Mouse (Mus musculus) lung, embryonic 14.5 days (tissue): ENCODE measurements at regions not wholly inside any gene's neighbourhood (a gene's known extent, or its start where the extent isn't known, plus 50 kb on each side); places are given as distances from the start of the nearest gene placed in this dataset.
A peak's percentile ranks its signal among the peaks of the same experiment; 100 is the strongest.

Experiments used
- ATAC-seq: fragments of 200-750 bp; cut with Nextera tagmentation; 2 replicates; pipeline ENCODE4 v1.8.0; 2017; ENCODE audit warnings: mild to moderate bottlenecking, moderate TSS enrichment, moderate library complexity; ENCODE audit not compliant: insufficient read depth
- DNase-seq: peaks from one replicate; pipeline ENCODE4 v3.0.0-alpha.2; 2015
- H3K27ac ChIP-seq: fragments of 300-500 bp; sonication (generic); 2 replicates; pipeline ENCODE4 v1.5.1; 2014; ENCODE audit warnings: low read depth, mild to moderate bottlenecking, moderate library complexity
- H3K27me3 ChIP-seq: fragments of 300-500 bp; sonication (generic); 2 replicates; pipeline ENCODE4 v1.6.1; 2014; ENCODE audit warnings: low read length, control low read depth; ENCODE audit not compliant: insufficient read depth
- H3K36me3 ChIP-seq: fragments of 300-500 bp; sonication (generic); 2 replicates; pipeline ENCODE4 v1.6.1; 2014; ENCODE audit warnings: control low read depth; ENCODE audit not compliant: insufficient read depth
- H3K4me1 ChIP-seq: fragments of 300-500 bp; sonication (generic); 2 replicates; pipeline ENCODE4 v1.6.1; 2014; ENCODE audit warnings: antibody characterized with exemption, control low read depth; ENCODE audit not compliant: insufficient read depth
- H3K4me2 ChIP-seq: fragments of 300-500 bp; sonication (generic); 2 replicates; pipeline ENCODE4 v1.6.1; 2014; ENCODE audit warnings: mild to moderate bottlenecking
- H3K4me3 ChIP-seq: fragments of 300-500 bp; sonication (generic); 2 replicates; pipeline ENCODE4 v1.5.1; 2014; ENCODE audit warnings: low read depth, low read length
- H3K9ac ChIP-seq: fragments of 300-500 bp; sonication (generic); 2 replicates; pipeline ENCODE4 v1.6.1; 2014
- H3K9me3 ChIP-seq: fragments of 300-500 bp; sonication (generic); 2 replicates; pipeline ENCODE4 v1.6.1; 2016; ENCODE audit warnings: low read depth, low read length, control low read depth
- CTCF ChIP-seq: IDR thresholded peaks from 2 replicates; pipeline ENCODE4 v1.5.1; 2016; ENCODE audit warnings: antibody characterized with exemption, low read depth
- WGBS: fragments of 180-500 bp; shearing (Covaris S2); extraction: QIAGEN DNeasy Blood & Tissue Kit; methylation state at CpG from one replicate; pipeline ENCODE4 v1.1.7; 2014; 5-methylcytosine and 5-hydroxymethylcytosine counted together

GRCm38 (mm10) chr12:106479067-106479877, 469.2 kb downstream of the Vrk1 start:
- H3K4me3 ChIP-seq = peak overlapping the region; percentile 18; the same call in 1 of the 2 replicates
- DNase-seq (peak; percentile 16), ATAC-seq (no peak)
- H3K27me3 ChIP-seq = peaks cover 64% of the 10 kb centered on the region
- no peaks in the 10 kb centered on the region; the same call in 1 of the 2 replicates for H3K4me1 ChIP-seq
- H3K36me3 ChIP-seq = no peaks in the 10 kb centered on the region
- no peak overlapping the region for H3K9ac ChIP-seq
- 1% methylated on average over 24 of the region's 24 CpGs for WGBS
- no peaks in the 10 kb centered on the region for H3K9me3 ChIP-seq
- peak overlapping the region; percentile 24; the same call in 1 of the 2 replicates for H3K4me2 ChIP-seq
- no peak for TF ChIP-seq CTCF
- H3K27ac ChIP-seq = no peak overlapping the region

GRCm38 (mm10) chr12:106479878-106480194, 469.8 kb downstream of the Vrk1 start:
- peak overlapping the region; percentile 18; the same call in 1 of the 2 replicates for H3K4me3 ChIP-seq
- H3K27ac ChIP-seq = no peak overlapping the region
- no peaks in the 10 kb centered on the region for H3K9me3 ChIP-seq
- no peak for TF ChIP-seq CTCF
- H3K9ac ChIP-seq = no peak overlapping the region
- ATAC-seq (no peak), DNase-seq (no peak)
- H3K4me1 ChIP-seq = no peaks in the 10 kb centered on the region; the same call in 1 of the 2 replicates
- 8% methylated on average over 6 of the region's 6 CpGs for whole genome bisulfite sequencing
- H3K27me3 ChIP-seq = peaks cover 58% of the 10 kb centered on the region
- H3K4me2 ChIP-seq = peak overlapping the region; percentile 24; the same call in 1 of the 2 replicates
- no peaks in the 10 kb centered on the region for H3K36me3 ChIP-seq

- ATAC-seq (no peak), DNase-seq (no peak)
- Histone ChIP-seq H3K4me2 (no peak overlapping the region), H3K9ac (no peak overlapping the region), H3K27me3 (peaks cover 55% of the 10 kb centered on the region), H3K4me3 (no peak overlapping the region), H3K36me3 (no peaks in the 10 kb centered on the region), H3K4me1 (no peaks in the 10 kb centered on the region; the same call in 1 of the 2 replicates), H3K27ac (no peak overlapping the region), H3K9me3 (no peaks in the 10 kb centered on the region)
- 38% methylated on average over 12 of the region's 12 CpGs for WGBS
- TF ChIP-seq CTCF = no peak
Observed at GRCm38 (mm10) chr12:106480281-106481060, 470.4 kb downstream of the Vrk1 start.

- no peak for TF ChIP-seq CTCF
- H3K4me2 ChIP-seq = no peak overlapping the region
- ATAC-seq (no peak), DNase-seq (no peak)
- H3K27me3 ChIP-seq = no peaks in the 10 kb centered on the region
- no peak overlapping the region for H3K27ac ChIP-seq
- H3K36me3 ChIP-seq = no peaks in the 10 kb centered on the region
- H3K4me1 ChIP-seq = no peaks in the 10 kb centered on the region
- H3K4me3 ChIP-seq = no peak overlapping the region
- H3K9me3 ChIP-seq = no peaks in the 10 kb centered on the region
- no peak overlapping the region for H3K9ac ChIP-seq
- 38% methylated on average over 12 of the region's 12 CpGs for WGBS
Observed at GRCm38 (mm10) chr12:106501622-106502327, 491.7 kb downstream of the Vrk1 start.

- H3K9ac ChIP-seq = no peak overlapping the region
- TF ChIP-seq CTCF = no peak
- WGBS = 90% methylated on average over 8 of the region's 8 CpGs
- no peaks in the 10 kb centered on the region for H3K4me1 ChIP-seq
- H3K4me3 ChIP-seq = no peak overlapping the region
- no peak overlapping the region for H3K27ac ChIP-seq
- H3K9me3 ChIP-seq = no peaks in the 10 kb centered on the region
- DNase-seq (no peak), ATAC-seq (no peak)
- no peak overlapping the region for H3K4me2 ChIP-seq
- H3K36me3 ChIP-seq = no peaks in the 10 kb centered on the region
- no peaks in the 10 kb centered on the region for H3K27me3 ChIP-seq
Observed at GRCm38 (mm10) chr12:106504285-106504684, 494.3 kb downstream of the Vrk1 start.

GRCm38 (mm10) chr12:106514057-106514456, 504.0 kb downstream of the Vrk1 start:
- Histone ChIP-seq H3K27ac (no peak overlapping the region), H3K36me3 (no peaks in the 10 kb centered on the region), H3K27me3 (no peaks in the 10 kb centered on the region), H3K4me3 (no peak overlapping the region), H3K4me2 (no peak overlapping the region), H3K9me3 (no peaks in the 10 kb centered on the region), H3K4me1 (no peaks in the 10 kb centered on the region), H3K9ac (no peak overlapping the region)
- ATAC-seq = no peak
- no peak for TF ChIP-seq CTCF
- 62% methylated on average over 11 of the region's 11 CpGs for WGBS
- DNase-seq = no peak
